Mouse (Mus musculus): ENCODE results near the gene Gcnt2. TPM values are rescaled to one million over a fixed set of nuclear protein-coding genes. Genes with fewer than 3 reads are reported as not detected.

Gene Gcnt2
- total and polyA plus RNA-seq, 2 experiments from 2014 or later, result 2.8 to 12.9 TPM

GRCm38 (mm10) chr13:40955773-40956172, 96.2 kb downstream of the Gcnt2 start:
- peaks cover 14% of the 10 kb centered on the region; the same call in 1 of the 2 replicates for H3K36me3 ChIP-seq (replicated peaks; ENCODE audit: control insufficient read depth, insufficient read depth, low read length)
- no peak overlapping the region for H3K4me2 ChIP-seq (ENCODE audit: low read depth, low read length)
- TF ChIP-seq CTCF (IDR thresholded peaks at IDR 0.05; ENCODE audit: low read depth), result no peak
- no peak for TF ChIP-seq EP300 (IDR thresholded peaks at IDR 0.05; ENCODE audit: low read depth)
- no peaks in the 10 kb centered on the region for H3K9me3 ChIP-seq (replicated peaks; ENCODE audit: control insufficient read depth, low read length)
- WGBS, result 53% methylated on average over 7 of the region's 7 CpGs
- H3K4me1 ChIP-seq (ENCODE audit: control insufficient read depth, insufficient read depth), result 0 out of 2 replicates have a peak, but pooled peaks cover 3% of the 10 kb centered on the region
- ATAC-seq (ENCODE audit: insufficient read depth, low read depth) (peak; percentile 58; the same call in 1 of the 2 replicates), DNase-seq (ENCODE audit: low spot score) (peak; percentile 34)
- no peak overlapping the region for H3K4me3 ChIP-seq (ENCODE audit: low read depth, low read length)
- no peak overlapping the region for H3K27ac ChIP-seq (ENCODE audit: low read depth)
- H3K27me3 ChIP-seq (ENCODE audit: control insufficient read depth, insufficient read depth, low read length), result no peaks in the 10 kb centered on the region
- no peak overlapping the region for H3K9ac ChIP-seq (replicated peaks; ENCODE audit: low read depth, low read length)

- no peaks in the 10 kb centered on the region for H3K4me1 ChIP-seq (ENCODE audit: control insufficient read depth, insufficient read depth)
- H3K9ac ChIP-seq (replicated peaks; ENCODE audit: low read depth, low read length), result no peak overlapping the region
- H3K4me2 ChIP-seq (ENCODE audit: low read depth, low read length), result no peak overlapping the region
- no peaks in the 10 kb centered on the region for H3K27me3 ChIP-seq (ENCODE audit: control insufficient read depth, insufficient read depth, low read length)
- no peaks in the 10 kb centered on the region for H3K9me3 ChIP-seq (replicated peaks; ENCODE audit: control insufficient read depth, low read length)
- no peak overlapping the region for H3K4me3 ChIP-seq (ENCODE audit: low read depth, low read length)
- TF ChIP-seq EP300 (IDR thresholded peaks at IDR 0.05; ENCODE audit: low read depth), result no peak
- no peak for TF ChIP-seq CTCF (IDR thresholded peaks at IDR 0.05; ENCODE audit: low read depth)
- DNase-seq (ENCODE audit: low spot score), result no peak
- ATAC-seq (ENCODE audit: insufficient read depth, low read depth), result no peak
- no peaks in the 10 kb centered on the region for H3K36me3 ChIP-seq (replicated peaks; ENCODE audit: control insufficient read depth, insufficient read depth, low read length)
- 92% methylated on average over 10 of the region's 10 CpGs for WGBS
- no peak overlapping the region for H3K27ac ChIP-seq (ENCODE audit: low read depth)
Observed at GRCm38 (mm10) chr13:40967609-40968008, 108.1 kb downstream of the Gcnt2 start.

- Histone ChIP-seq H3K9me3 (replicated peaks; ENCODE audit: control insufficient read depth, low read length) (no peaks in the 10 kb centered on the region), H3K4me1 (ENCODE audit: control insufficient read depth, insufficient read depth) (no peaks in the 10 kb centered on the region), H3K36me3 (replicated peaks; ENCODE audit: control insufficient read depth, insufficient read depth, low read length) (no peaks in the 10 kb centered on the region), H3K4me2 (ENCODE audit: low read depth, low read length) (no peak overlapping the region), H3K9ac (replicated peaks; ENCODE audit: low read depth, low read length) (no peak overlapping the region), H3K27me3 (ENCODE audit: control insufficient read depth, insufficient read depth, low read length) (no peaks in the 10 kb centered on the region), H3K27ac (ENCODE audit: low read depth) (no peak overlapping the region), H3K4me3 (ENCODE audit: low read depth, low read length) (no peak overlapping the region)
- ATAC-seq (ENCODE audit: insufficient read depth, low read depth) (no peak), DNase-seq (ENCODE audit: low spot score) (no peak)
- WGBS, result 61% methylated on average over 5 of the region's 5 CpGs
- no peak for TF ChIP-seq CTCF (IDR thresholded peaks at IDR 0.05; ENCODE audit: low read depth)
- TF ChIP-seq EP300 (IDR thresholded peaks at IDR 0.05; ENCODE audit: low read depth), result no peak
Observed at GRCm38 (mm10) chr13:40968564-40968963, 109.0 kb downstream of the Gcnt2 start.

GRCm38 (mm10) chr13:40969761-40970390, 110.3 kb downstream of the Gcnt2 start:
- no peaks in the 10 kb centered on the region for H3K27me3 ChIP-seq (ENCODE audit: control insufficient read depth, insufficient read depth, low read length)
- H3K4me2 ChIP-seq (ENCODE audit: low read depth, low read length), result no peak overlapping the region
- no peak overlapping the region for H3K9ac ChIP-seq (replicated peaks; ENCODE audit: low read depth, low read length)
- TF ChIP-seq CTCF (IDR thresholded peaks at IDR 0.05; ENCODE audit: low read depth), result no peak
- no peak for TF ChIP-seq EP300 (IDR thresholded peaks at IDR 0.05; ENCODE audit: low read depth)
- H3K4me1 ChIP-seq (ENCODE audit: control insufficient read depth, insufficient read depth), result no peaks in the 10 kb centered on the region
- H3K9me3 ChIP-seq (replicated peaks; ENCODE audit: control insufficient read depth, low read length), result no peaks in the 10 kb centered on the region
- DNase-seq (ENCODE audit: low spot score) (no peak), ATAC-seq (ENCODE audit: insufficient read depth, low read depth) (no peak)
- H3K4me3 ChIP-seq (ENCODE audit: low read depth, low read length), result no peak overlapping the region
- no peaks in the 10 kb centered on the region for H3K36me3 ChIP-seq (replicated peaks; ENCODE audit: control insufficient read depth, insufficient read depth, low read length)
- no peak overlapping the region for H3K27ac ChIP-seq (ENCODE audit: low read depth)
- 81% methylated on average over 4 of the region's 4 CpGs for WGBS

GRCm38 (mm10) chr13:40971261-40971660, 111.7 kb downstream of the Gcnt2 start:
- WGBS, result 72% methylated on average over 5 of the region's 5 CpGs
- Histone ChIP-seq H3K27me3 (ENCODE audit: control insufficient read depth, insufficient read depth, low read length) (no peaks in the 10 kb centered on the region), H3K4me1 (ENCODE audit: control insufficient read depth, insufficient read depth) (no peaks in the 10 kb centered on the region), H3K4me2 (ENCODE audit: low read depth, low read length) (no peak overlapping the region), H3K36me3 (replicated peaks; ENCODE audit: control insufficient read depth, insufficient read depth, low read length) (no peaks in the 10 kb centered on the region), H3K9ac (replicated peaks; ENCODE audit: low read depth, low read length) (no peak overlapping the region), H3K27ac (ENCODE audit: low read depth) (no peak overlapping the region), H3K9me3 (replicated peaks; ENCODE audit: control insufficient read depth, low read length) (no peaks in the 10 kb centered on the region), H3K4me3 (ENCODE audit: low read depth, low read length) (no peak overlapping the region)
- TF ChIP-seq CTCF (IDR thresholded peaks at IDR 0.05; ENCODE audit: low read depth) (no peak), EP300 (IDR thresholded peaks at IDR 0.05; ENCODE audit: low read depth) (no peak)
- ATAC-seq (ENCODE audit: insufficient read depth, low read depth) (no peak), DNase-seq (ENCODE audit: low spot score) (no peak)

- Histone ChIP-seq H3K27me3 (ENCODE audit: control insufficient read depth, insufficient read depth, low read length) (no peaks in the 10 kb centered on the region), H3K9ac (replicated peaks; ENCODE audit: low read depth, low read length) (no peak overlapping the region), H3K27ac (ENCODE audit: low read depth) (no peak overlapping the region), H3K36me3 (replicated peaks; ENCODE audit: control insufficient read depth, insufficient read depth, low read length) (no peaks in the 10 kb centered on the region), H3K4me3 (ENCODE audit: low read depth, low read length) (no peak overlapping the region), H3K4me1 (ENCODE audit: control insufficient read depth, insufficient read depth) (no peaks in the 10 kb centered on the region), H3K4me2 (ENCODE audit: low read depth, low read length) (no peak overlapping the region), H3K9me3 (replicated peaks; ENCODE audit: control insufficient read depth, low read length) (no peaks in the 10 kb centered on the region)
- WGBS, result 80% methylated on average over 2 of the region's 2 CpGs
- TF ChIP-seq EP300 (IDR thresholded peaks at IDR 0.05; ENCODE audit: low read depth) (no peak), CTCF (IDR thresholded peaks at IDR 0.05; ENCODE audit: low read depth) (no peak)
- DNase-seq (ENCODE audit: low spot score) (no peak), ATAC-seq (ENCODE audit: insufficient read depth, low read depth) (no peak)
Observed at GRCm38 (mm10) chr13:40971831-40972230, 112.3 kb downstream of the Gcnt2 start.

Measured in heart, postnatal 0 days (tissue).